Mouse (Mus musculus): ENCODE results near the gene Mmp8.

DNA sequence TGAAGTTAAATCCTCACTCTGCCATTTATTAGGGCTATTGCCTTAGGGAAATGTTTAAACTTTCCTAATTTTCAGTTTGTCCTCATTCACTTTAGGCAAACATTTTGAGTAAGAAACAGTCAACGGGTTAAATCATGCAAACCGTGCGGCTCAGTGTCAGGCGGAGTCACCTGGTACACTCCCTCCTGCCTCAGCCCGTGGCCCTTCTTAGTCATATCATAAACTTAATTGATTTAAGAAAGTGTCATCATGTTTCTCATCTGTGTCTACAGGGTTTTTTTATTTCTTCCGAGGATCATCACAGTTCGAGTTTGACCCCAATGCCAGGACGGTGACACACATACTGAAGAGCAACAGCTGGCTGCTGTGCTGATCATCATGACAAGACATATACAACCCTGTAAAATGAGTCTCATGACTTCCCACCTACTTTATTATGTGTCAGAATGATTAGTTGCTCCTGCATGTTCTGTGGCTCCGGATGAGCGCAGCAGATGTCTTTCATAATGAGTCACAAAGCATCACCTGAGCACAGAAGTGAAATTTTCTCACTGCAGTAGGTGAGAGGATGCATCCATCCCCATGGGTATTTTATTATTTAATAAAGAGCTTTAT is 48.5 kb upstream of the Mmp8 start:
- no peak for TF ChIP-seq CTCF (IDR thresholded peaks at IDR 0.05; ENCODE audit: insufficient read depth, low read length)
- TF ChIP-seq POLR2A (IDR thresholded peaks at IDR 0.05; ENCODE audit: borderline replicate concordance, extremely low read depth, low read depth, low read length), result no peak

Data from lung, adult 2 months (tissue).